Mouse (Mus musculus): ENCODE results near the gene Glud1.

Glud1 gene

DNA sequence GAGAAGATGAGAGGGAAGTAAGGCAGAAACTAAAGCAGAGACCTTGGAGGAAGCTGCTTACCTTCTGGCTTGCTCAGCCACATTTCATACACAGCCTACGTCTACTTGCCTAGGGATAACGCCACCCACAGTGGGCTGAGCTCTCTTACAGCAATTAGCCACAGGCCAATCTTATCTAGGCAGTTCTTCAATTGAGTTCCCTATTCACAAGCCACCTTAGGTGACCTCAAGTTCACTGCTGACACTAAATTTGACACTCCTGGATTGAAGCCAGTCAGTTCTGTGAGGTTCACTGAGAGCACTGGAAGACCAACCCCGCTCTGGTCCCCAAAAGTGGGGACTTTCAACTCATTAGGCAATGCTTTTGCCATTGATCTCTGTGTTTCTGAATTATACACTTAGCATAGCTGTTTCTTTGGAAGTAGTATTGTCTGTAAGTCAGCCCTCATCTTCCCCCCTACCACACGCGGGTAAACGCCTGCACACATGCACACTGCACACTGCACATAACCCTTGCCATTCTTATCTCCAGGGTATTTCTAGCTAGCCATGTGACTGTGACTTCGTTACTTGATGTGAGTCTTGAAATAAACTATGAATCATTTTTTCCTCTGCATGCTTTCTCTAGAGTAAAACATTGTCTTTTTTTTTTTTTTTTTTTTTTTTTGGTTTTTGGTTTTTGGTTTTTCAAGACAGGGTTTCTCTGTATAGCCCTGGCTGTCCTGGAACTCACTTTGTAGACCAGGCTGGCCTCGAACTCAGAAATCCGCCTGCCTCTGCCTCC, 72.6 kb downstream of the Glud1 start:
- DNase-seq = no peak

DNA sequence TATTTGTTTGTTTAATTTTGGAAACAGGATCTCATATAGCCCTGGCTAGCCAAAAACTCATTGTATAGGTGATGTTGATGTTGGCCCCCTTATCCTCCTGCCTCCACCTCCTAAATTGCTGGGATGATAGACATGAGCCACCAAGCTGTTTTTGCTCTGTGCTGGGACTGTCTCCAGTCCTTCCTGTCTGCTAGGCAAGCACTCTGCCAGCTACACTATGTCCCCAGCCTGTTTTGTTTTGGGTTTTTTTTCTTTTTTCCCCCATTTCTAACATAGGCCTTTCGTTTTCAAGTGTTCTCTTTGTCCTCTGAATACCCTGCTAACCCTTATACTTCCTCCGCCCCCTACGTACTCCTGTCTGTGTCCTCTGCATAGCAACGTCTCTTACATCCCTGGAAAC, 82.8 kb downstream of the Glud1 start:
- DNase-seq = no peak

Data from right cerebral cortex, postnatal 14 days (tissue).